Mouse (Mus musculus) embryonic facial prominence, embryonic 14.5 days (tissue): ENCODE data around the gene Rasip1. TPM values are rescaled to one million over a fixed set of nuclear protein-coding genes. Genes with fewer than 3 reads are reported as not detected.

Experiments used
- ATAC-seq: fragments of 200-750 bp; cut with Nextera tagmentation; 2 replicates; pipeline ENCODE4 v1.8.0; 2017; ENCODE audit warnings: low read depth, moderate number of reproducible peaks, moderate TSS enrichment
- DNase-seq: peaks from one replicate; pipeline ENCODE4 v3.0.0-alpha.2; 2015; ENCODE audit warnings: low spot score
- H3K27ac ChIP-seq: fragments of 300-500 bp; sonication (generic); replicated peaks from 2 replicates; pipeline ENCODE4 v1.5.1; 2014; ENCODE audit warnings: low read depth, mild to moderate bottlenecking, low read length, moderate library complexity
- H3K27me3 ChIP-seq: fragments of 300-500 bp; sonication (generic); replicated peaks from 2 replicates; pipeline ENCODE4 v1.6.1; 2014; ENCODE audit warnings: low read length; ENCODE audit not compliant: control insufficient read depth, insufficient read depth
- H3K36me3 ChIP-seq: fragments of 300-500 bp; sonication (generic); 2 replicates; pipeline ENCODE4 v1.6.1; 2014; ENCODE audit warnings: low read length, mixed read lengths; ENCODE audit not compliant: control insufficient read depth, insufficient read depth
- H3K4me1 ChIP-seq: fragments of 300-500 bp; sonication (generic); 2 replicates; pipeline ENCODE4 v1.6.1; 2014; ENCODE audit warnings: antibody characterized with exemption, low read length; ENCODE audit not compliant: control insufficient read depth, insufficient read depth
- H3K4me2 ChIP-seq: fragments of 300-500 bp; sonication (generic); 2 replicates; pipeline ENCODE4 v1.6.1; 2014; ENCODE audit warnings: low read depth, mild to moderate bottlenecking, low read length, moderate library complexity, mixed read lengths
- H3K4me3 ChIP-seq: fragments of 300-500 bp; sonication (generic); 2 replicates; pipeline ENCODE4 v1.5.1; 2014; ENCODE audit warnings: low read depth, mild to moderate bottlenecking, low read length
- H3K9ac ChIP-seq: fragments of 300-500 bp; sonication (generic); 2 replicates; pipeline ENCODE4 v1.6.1; 2014; ENCODE audit warnings: low read depth, mild to moderate bottlenecking, low read length, moderate library complexity, mixed read lengths
- H3K9me3 ChIP-seq: fragments of 300-500 bp; sonication (generic); 2 replicates; pipeline ENCODE4 v1.6.1; 2016; ENCODE audit warnings: low read length; ENCODE audit not compliant: control insufficient read depth
- WGBS: fragments of 180-500 bp; shearing (Covaris S2); extraction: QIAGEN DNeasy Blood & Tissue Kit; methylation state at CpG from one replicate; pipeline ENCODE4 v1.1.7; 2014; 5-methylcytosine and 5-hydroxymethylcytosine counted together
- polyA plus RNA-seq: library from polyadenylated mRNA; unstranded; fragments of >200 nt; fragmentation: Nextera tagmentation; extraction: Ambion mirVana; gene quantifications from 2 replicates; pipeline ENCODE4 v1.2.1, GENCODE M21; 2014

Gene Rasip1
- polyA plus RNA-seq, 1 experiment from 2014 or later, result 11.1 TPM

- Histone ChIP-seq H3K36me3 (no peaks in the 10 kb centered on the region), H3K9me3 (no peaks in the 10 kb centered on the region), H3K27me3 (no peaks in the 10 kb centered on the region), H3K4me2 (no peak overlapping the region), H3K27ac (no peak overlapping the region), H3K4me3 (no peak overlapping the region), H3K4me1 (0 out of 2 replicates have a peak, but pooled peaks cover 5% of the 10 kb centered on the region), H3K9ac (no peak overlapping the region)
- WGBS, result 71% methylated on average over 4 of the region's 4 CpGs
- ATAC-seq (no peak), DNase-seq (no peak)
Measured at GRCm38 (mm10) chr7:45595176-45595575, 32.1 kb upstream of the Rasip1 start.

- DNase-seq (no peak), ATAC-seq (no peak)
- no peaks in the 10 kb centered on the region for H3K36me3 ChIP-seq
- H3K9ac ChIP-seq, result no peak overlapping the region
- no peak overlapping the region for H3K27ac ChIP-seq
- H3K4me3 ChIP-seq, result no peak overlapping the region
- H3K27me3 ChIP-seq, result no peaks in the 10 kb centered on the region
- no peak overlapping the region for H3K4me2 ChIP-seq
- H3K9me3 ChIP-seq, result no peaks in the 10 kb centered on the region
- H3K4me1 ChIP-seq, result 0 out of 2 replicates have a peak, but pooled peaks cover 5% of the 10 kb centered on the region
- WGBS, result 72% methylated on average over 1 of the region's 1 CpGs
Measured at GRCm38 (mm10) chr7:45596107-45596506, 31.2 kb upstream of the Rasip1 start.

GRCm38 (mm10) chr7:45597013-45597412, 30.3 kb upstream of the Rasip1 start:
- no peak overlapping the region for H3K4me2 ChIP-seq
- ATAC-seq (no peak), DNase-seq (no peak)
- no peak overlapping the region for H3K4me3 ChIP-seq
- no peak overlapping the region for H3K27ac ChIP-seq
- H3K36me3 ChIP-seq, result no peaks in the 10 kb centered on the region
- no peaks in the 10 kb centered on the region for H3K9me3 ChIP-seq
- 91% methylated on average over 5 of the region's 5 CpGs for WGBS
- H3K4me1 ChIP-seq, result 0 out of 2 replicates have a peak, but pooled peaks cover 5% of the 10 kb centered on the region
- H3K9ac ChIP-seq, result no peak overlapping the region
- H3K27me3 ChIP-seq, result no peaks in the 10 kb centered on the region

- H3K36me3 ChIP-seq, result no peaks in the 10 kb centered on the region
- 89% methylated on average over 6 of the region's 6 CpGs for WGBS
- no peak overlapping the region for H3K4me3 ChIP-seq
- no peak overlapping the region for H3K4me2 ChIP-seq
- H3K9ac ChIP-seq, result no peak overlapping the region
- H3K4me1 ChIP-seq, result 0 out of 2 replicates have a peak, but pooled peaks cover 5% of the 10 kb centered on the region
- ATAC-seq (no peak), DNase-seq (no peak)
- no peaks in the 10 kb centered on the region for H3K27me3 ChIP-seq
- H3K27ac ChIP-seq, result no peak overlapping the region
- no peaks in the 10 kb centered on the region for H3K9me3 ChIP-seq
Measured at GRCm38 (mm10) chr7:45597527-45597926, 29.8 kb upstream of the Rasip1 start.

- H3K27me3 ChIP-seq, result no peaks in the 10 kb centered on the region
- H3K27ac ChIP-seq, result no peak overlapping the region
- H3K36me3 ChIP-seq, result no peaks in the 10 kb centered on the region
- no peak overlapping the region for H3K4me2 ChIP-seq
- H3K9ac ChIP-seq, result no peak overlapping the region
- WGBS, result 41% methylated on average over 18 of the region's 18 CpGs
- no peaks in the 10 kb centered on the region for H3K9me3 ChIP-seq
- H3K4me3 ChIP-seq, result no peak overlapping the region
- H3K4me1 ChIP-seq, result 0 out of 2 replicates have a peak, but pooled peaks cover 5% of the 10 kb centered on the region
- ATAC-seq (no peak), DNase-seq (peak; percentile 45)
Measured at GRCm38 (mm10) chr7:45598960-45599879, 28.1 kb upstream of the Rasip1 start.

GRCm38 (mm10) chr7:45605704-45606289, 21.5 kb upstream of the Rasip1 start:
- DNase-seq (peak; percentile 49), ATAC-seq (no peak)
- Histone ChIP-seq H3K4me2 (no peak overlapping the region), H3K4me1 (no peaks in the 10 kb centered on the region), H3K27ac (peak overlapping the region; percentile 55), H3K4me3 (no peak overlapping the region), H3K9ac (no peak overlapping the region), H3K36me3 (no peaks in the 10 kb centered on the region), H3K27me3 (no peaks in the 10 kb centered on the region), H3K9me3 (no peaks in the 10 kb centered on the region)
- 74% methylated on average over 9 of the region's 9 CpGs for WGBS

GRCm38 (mm10) chr7:45609511-45609910, 17.8 kb upstream of the Rasip1 start:
- Histone ChIP-seq H3K4me2 (no peak overlapping the region), H3K9me3 (no peaks in the 10 kb centered on the region), H3K27me3 (no peaks in the 10 kb centered on the region), H3K36me3 (no peaks in the 10 kb centered on the region), H3K27ac (no peak overlapping the region), H3K9ac (no peak overlapping the region), H3K4me1 (no peaks in the 10 kb centered on the region), H3K4me3 (no peak overlapping the region)
- ATAC-seq (no peak), DNase-seq (no peak)
- 85% methylated on average over 1 of the region's 1 CpGs for WGBS

GRCm38 (mm10) chr7:45616277-45616676, 11.0 kb upstream of the Rasip1 start:
- Histone ChIP-seq H3K4me2 (no peak overlapping the region), H3K4me1 (peaks cover 19% of the 10 kb centered on the region), H3K9me3 (no peaks in the 10 kb centered on the region), H3K27ac (peak overlapping the region; percentile 75), H3K9ac (no peak overlapping the region), H3K36me3 (no peaks in the 10 kb centered on the region), H3K4me3 (no peak overlapping the region), H3K27me3 (peaks cover 20% of the 10 kb centered on the region)
- ATAC-seq (peak; percentile 81), DNase-seq (peak; percentile 84)
- 12% methylated on average over 6 of the region's 6 CpGs for WGBS
